Comparison of ENCODE assay signal across 24 mouse cellular contexts in genomic region chr6:56870027-56870426, GRCm38 (mm10). TPM values are rescaled to one million over a fixed set of nuclear protein-coding genes. Genes with fewer than 3 reads are reported as not detected.
DNase-seq lines count a peak whose midpoint lies in the region; ATAC-seq and TF ChIP-seq lines count a peak whose summit lies in the region.
"Had no signal": no experiment of that assay in that cellular context is flagged by ENCODE, and none has a peak within 500 bp of the region (broad histone marks: within the 10 kb centered on the region; RNA-seq: fewer than 3 reads in every experiment).

No protein-coding gene starts in this region.

- H3K4me1 ChIP-seq in liver, embryonic 14.5 days (replicated peaks; ENCODE audit: control insufficient read depth in 2 of 2, insufficient read depth in 2 of 2, low read length in 1 of 2), result peaks cover 6 to 25% of the 10 kb centered on the region in 2 experiments
- H3K4me1 ChIP-seq: embryonic facial prominence, embryonic 15.5 days; forebrain, embryonic 10.5 days; forebrain, embryonic 15.5 days; hindbrain, embryonic 10.5 days; hindbrain, embryonic 15.5 days had no signal

- TF ChIP-seq CTCF in liver, embryonic 14.5 days (IDR thresholded peaks at IDR 0.05; ENCODE audit: low read depth), result no peak

- H3K36me3 ChIP-seq in liver, embryonic 14.5 days (replicated peaks; ENCODE audit: control insufficient read depth, insufficient read depth, low read depth), result no peaks in the 10 kb centered on the region
- H3K36me3 ChIP-seq: forebrain, embryonic 15.5 days; hindbrain, embryonic 15.5 days had no signal

- H3K27ac ChIP-seq in liver, embryonic 14.5 days, result no peak overlapping the region
- H3K27ac ChIP-seq: embryonic facial prominence, embryonic 15.5 days; forebrain, embryonic 10.5 days; forebrain, embryonic 15.5 days; heart, embryonic 15.5 days; hindbrain, embryonic 10.5 days; hindbrain, embryonic 15.5 days had no signal

- ATAC-seq in common myeloid progenitor, adult 5-6 weeks (replicated peaks; ENCODE audit: low read depth, poor library complexity, severe bottlenecking), result peak; percentile 82
- peak; percentile 29; the same call in 1 of the 2 replicates for ATAC-seq in liver, embryonic 14.5 days (ENCODE audit: insufficient read depth)
- ATAC-seq: forebrain, embryonic 15.5 days; intestine, embryonic 16.5 days had no signal

- TF ChIP-seq EP300 in liver, embryonic 14.5 days (IDR thresholded peaks at IDR 0.05; ENCODE audit: low read depth), result no peak

- no peak overlapping the region for H3K4me3 ChIP-seq in liver, embryonic 14.5 days (ENCODE audit: insufficient read depth in 1 of 2, low read depth in 2 of 2, low read length in 2 of 2)
- H3K4me3 ChIP-seq: embryonic facial prominence, embryonic 15.5 days; erythroblast, embryonic 14.5 days; forebrain, embryonic 10.5 days; forebrain, embryonic 15.5 days; heart, embryonic 15.5 days; hindbrain, embryonic 10.5 days; hindbrain, embryonic 15.5 days had no signal

- no peaks in the 10 kb centered on the region for H3K9me3 ChIP-seq in liver, embryonic 14.5 days (ENCODE audit: control insufficient read depth, low read length)
- H3K9me3 ChIP-seq: embryonic facial prominence, embryonic 15.5 days; forebrain, embryonic 10.5 days; forebrain, embryonic 15.5 days; heart, embryonic 15.5 days; hindbrain, embryonic 10.5 days; hindbrain, embryonic 15.5 days had no signal

- H3K4me2 ChIP-seq in liver, embryonic 14.5 days (ENCODE audit: low read depth), result no peak overlapping the region
- H3K4me2 ChIP-seq: embryonic facial prominence, embryonic 15.5 days; forebrain, embryonic 15.5 days; heart, embryonic 11.5 days; heart, embryonic 15.5 days; hindbrain, embryonic 15.5 days had no signal

- H3K27me3 ChIP-seq in liver, embryonic 14.5 days (ENCODE audit: control insufficient read depth, insufficient read depth, low read length), result no peaks in the 10 kb centered on the region
- H3K27me3 ChIP-seq: embryonic facial prominence, embryonic 15.5 days; forebrain, embryonic 15.5 days; heart, embryonic 15.5 days; hindbrain, embryonic 15.5 days had no signal

- peak; percentile 27 for DNase-seq in heart, adult 11 months
- DNase-seq in heart, adult 18-20 months, result no peak
- DNase-seq in 416B (ENCODE audit: low read depth), result peak; percentile 51
- DNase-seq in liver, embryonic 14.5 days (ENCODE audit: low read depth in 3 of 3, low spot score in 3 of 3), result no peak
- no peak for DNase-seq in embryo, embryonic 10.5 days (ENCODE audit: low spot score)
- DNase-seq in gastrocnemius, postnatal 4 days (ENCODE audit: low spot score in 2 of 2), result no peak
- no peak for DNase-seq in thymus, postnatal 10 days (ENCODE audit: low spot score in 2 of 2)
- DNase-seq: adrenal gland, postnatal 10 days; cerebellum, adult 11-12 months; cerebellum, adult 9-10 months; cerebellum, postnatal 36 days; embryo, embryonic 11 days; gastrocnemius, postnatal 36 days; heart, postnatal 14 days had no signal

- H3K9ac ChIP-seq in liver, embryonic 14.5 days (replicated peaks), result no peak overlapping the region
- H3K9ac ChIP-seq: embryonic facial prominence, embryonic 15.5 days; forebrain, embryonic 15.5 days; heart, embryonic 15.5 days; hindbrain, embryonic 15.5 days had no signal

- WGBS in liver, embryonic 14.5 days (ENCODE audit: insufficient replicate concordance), result 11% methylated on average over 2 of the region's 2 CpGs

RNA-seq across cellular contexts. Expression of gene Fkbp9, which starts 38.2 kb away (rescaled TPM):
- 10 to 100 TPM; 90.3 to 90.9 TPM for total RNA-seq in heart, adult 18-20 months (2021)
- 16.6 and 16.9 TPM in 2 replicates for total RNA-seq in common myeloid progenitor, adult 5-6 weeks (2017)
- 11.4 and 15.3 TPM in 2 replicates for polyA plus RNA-seq in liver, embryonic 14.5 days (2012; rRNA removed)
- 19.1 and 20.3 TPM in 2 replicates for polyA plus RNA-seq in liver, embryonic 14.5 days (2014; fragmentation: Nextera tagmentation; extraction: Ambion mirVana)
- 100 to 1,000 TPM; 186 to 188 TPM for total RNA-seq in gastrocnemius, postnatal 4 days (2021)

RNA-seq across cellular contexts. Expression of gene Nt5c3, which starts 53.7 kb away (rescaled TPM):
- total RNA-seq in heart, adult 18-20 months (2021), result 10 to 100 TPM; 77.4 to 91.0 TPM
- total RNA-seq in common myeloid progenitor, adult 5-6 weeks (2017), result 91.8 and 99.7 TPM in 2 replicates
- 55.6 and 84.0 TPM in 2 replicates for polyA plus RNA-seq in liver, embryonic 14.5 days (2012; rRNA removed)
- polyA plus RNA-seq in liver, embryonic 14.5 days (2014; fragmentation: Nextera tagmentation; extraction: Ambion mirVana), result 255 and 257 TPM in 2 replicates
- total RNA-seq in gastrocnemius, postnatal 4 days (2021), result 10 to 100 TPM; 44.7 to 58.6 TPM

RNA-seq across cellular contexts. Expression of gene Vmn1r4, which starts 53.8 kb away (rescaled TPM):
- total RNA-seq in heart, adult 18-20 months (2021), result under 1 TPM in 1 of 2 experiments, not detected in 1; 0.18 TPM
- 1.4 and 1.7 TPM in 2 replicates for total RNA-seq in common myeloid progenitor, adult 5-6 weeks (2017)
- 0.10 and 0.13 TPM in 2 replicates for polyA plus RNA-seq in liver, embryonic 14.5 days (2012; rRNA removed)
- polyA plus RNA-seq in liver, embryonic 14.5 days (2014; fragmentation: Nextera tagmentation; extraction: Ambion mirVana), result 0.11 and 0.28 TPM in 2 replicates
- total RNA-seq in gastrocnemius, postnatal 4 days (2021), result under 1 TPM; 0.13 to 0.61 TPM
- polyA plus RNA-seq: erythroblast, embryonic 14.5 days had no signal

Comparison
In these comparisons a context has a peak if more than half of its experiments do, and no peak if none do; other contexts are left out.
1. DNase-seq: peak in heart, adult 11 months (single experiment) and 416B (single experiment); none in heart, adult 18-20 months (0 of 2), liver, embryonic 14.5 days (0 of 3), embryo, embryonic 10.5 days (single experiment), gastrocnemius, postnatal 4 days (0 of 2) and thymus, postnatal 10 days (0 of 2).